Mouse (Mus musculus) MEL (cell line): ENCODE measurements around the gene Ezh1. TPM values are rescaled to one million over a fixed set of nuclear protein-coding genes. Genes with fewer than 3 reads are reported as not detected.

Source experiments
- DNase-seq: peaks from one replicate; pipeline ENCODE4 v3.0.0; 2011; ENCODE audit warnings: low read depth, low spot score
- H3K27ac ChIP-seq: 2 replicates; pipeline ENCODE4 v1.5.1; 2012; ENCODE audit warnings: low read depth, mild to moderate bottlenecking, control low read depth, low read length, moderate library complexity; ENCODE audit not compliant: control insufficient read depth
- H3K27me3 ChIP-seq, 2 experiments: fragments of 150-350 bp in 1 of 2; sonication (generic) in 1 of 2; 2 replicates each; pipeline ENCODE4 v1.6.1; 2012; ENCODE audit warnings: low read length in 2 of 2, mild to moderate bottlenecking in 2 of 2, improper control_type of control experiment in 1 of 2, moderate library complexity in 1 of 2; ENCODE audit not compliant: insufficient read depth in 2 of 2, control insufficient read depth in 1 of 2
- H3K36me3 ChIP-seq, 2 experiments: 2 replicates each; pipeline ENCODE4 v1.6.1; 2012 to 2014; ENCODE audit warnings: low read length in 2 of 2, improper control_type of control experiment in 1 of 2, inconsistent platforms in 1 of 2, mild to moderate bottlenecking in 1 of 2; ENCODE audit not compliant: insufficient read depth in 2 of 2, control insufficient read depth in 1 of 2
- H3K4me1 ChIP-seq, 2 experiments: fragments of 150-350 bp in 1 of 2; sonication (generic) in 1 of 2; 2 replicates each; pipeline ENCODE4 v1.6.1; 2012; ENCODE audit warnings: low read length in 2 of 2, improper control_type of control experiment in 1 of 2, mild to moderate bottlenecking in 1 of 2; ENCODE audit not compliant: insufficient read depth in 2 of 2, control insufficient read depth in 1 of 2
- H3K4me3 ChIP-seq, 2 experiments: fragments of 150-350 bp in 1 of 2; sonication (generic) in 1 of 2; 2 replicates each; pipeline ENCODE4 v1.5.1; 2012; ENCODE audit warnings: low read depth in 2 of 2, low read length in 2 of 2, mild to moderate bottlenecking in 2 of 2, moderate library complexity in 2 of 2, control low read depth in 1 of 2, improper control_type of control experiment in 1 of 2; ENCODE audit not compliant: control insufficient read depth in 1 of 2, insufficient read depth in 1 of 2
- H3K79me2 ChIP-seq: 2 replicates; pipeline ENCODE4 v1.6.1; 2012; ENCODE audit warnings: mild to moderate bottlenecking, low read length, moderate library complexity; ENCODE audit not compliant: control insufficient read depth, poor library complexity, insufficient read depth
- H3K9ac ChIP-seq: 2 replicates; pipeline ENCODE4 v1.6.1; 2012; ENCODE audit warnings: low read depth, mild to moderate bottlenecking, control low read depth, low read length, moderate library complexity; ENCODE audit not compliant: control insufficient read depth, poor library complexity, severe bottlenecking
- H3K9me3 ChIP-seq: fragments of 150-350 bp; sonication (generic); replicated peaks from 2 replicates; pipeline ENCODE4 v1.6.1; 2012; ENCODE audit warnings: mild to moderate bottlenecking, low read length, improper control_type of control experiment, moderate library complexity; ENCODE audit not compliant: insufficient read depth
- CHD2 ChIP-seq: IDR thresholded peaks from 2 replicates; pipeline ENCODE4 v1.6.1; 2011; ENCODE audit warnings: low read length, improper control_type of control experiment
- CTCF ChIP-seq, 3 experiments: IDR thresholded peaks in 2 of 3; conservative IDR thresholded peaks in 1 of 3; 2 replicates each; pipeline ENCODE4 v1.5.1; 2011 to 2012; ENCODE audit warnings: low read length in 3 of 3, low read depth in 2 of 3, mild to moderate bottlenecking in 2 of 3, improper control_type of control experiment in 1 of 3, inconsistent platforms in 1 of 3, mixed read lengths in 1 of 3, moderate library complexity in 1 of 3; ENCODE audit not compliant: control insufficient read depth in 1 of 3, insufficient read depth in 1 of 3, poor library complexity in 1 of 3, severe bottlenecking in 1 of 3
- HCFC1 ChIP-seq: IDR thresholded peaks from 2 replicates; pipeline ENCODE4 v1.6.1; 2012; ENCODE audit warnings: low read depth, mild to moderate bottlenecking, inconsistent platforms, low read length, improper control_type of control experiment, moderate library complexity
- MAFK ChIP-seq: IDR thresholded peaks from 2 replicates; pipeline ENCODE4 v1.6.1; 2011; ENCODE audit warnings: low read depth, mild to moderate bottlenecking, low read length, improper control_type of control experiment, borderline replicate concordance
- MAX ChIP-seq: IDR thresholded peaks from 2 replicates; pipeline ENCODE4 v1.6.1; 2011; ENCODE audit warnings: low read length, improper control_type of control experiment
- MAZ ChIP-seq: IDR thresholded peaks from 2 replicates; pipeline ENCODE4 v1.6.1; 2012; ENCODE audit warnings: low read depth, mild to moderate bottlenecking, inconsistent platforms, low read length, improper control_type of control experiment
- MEF2A ChIP-seq: IDR thresholded peaks from 2 replicates; pipeline ENCODE4 v1.6.1; 2014; ENCODE audit warnings: low read depth, mild to moderate bottlenecking, inconsistent platforms, low read length, improper control_type of control experiment; ENCODE audit not compliant: poor library complexity, insufficient replicate concordance, severe bottlenecking; ENCODE audit errors: extremely low read depth
- NELFE ChIP-seq: IDR thresholded peaks from 2 replicates; pipeline ENCODE4 v1.6.1; 2011; ENCODE audit warnings: low read depth, low read length, improper control_type of control experiment
- POLR2A ChIP-seq, 2 experiments: IDR thresholded peaks; 2 replicates each; pipeline ENCODE4 v1.6.1; 2011 to 2012; ENCODE audit warnings: low read length in 2 of 2, mild to moderate bottlenecking in 2 of 2, control low read depth in 1 of 2, improper control_type of control experiment in 1 of 2, low read depth in 1 of 2, moderate library complexity in 1 of 2; ENCODE audit not compliant: control insufficient read depth in 1 of 2, insufficient read depth in 1 of 2, poor library complexity in 1 of 2
- POLR2AphosphoS2 ChIP-seq: IDR thresholded peaks from 2 replicates; pipeline ENCODE4 v1.6.1; 2011; ENCODE audit warnings: low read length, improper control_type of control experiment
- SMC3 ChIP-seq: IDR thresholded peaks from 2 replicates; pipeline ENCODE4 v1.6.1; 2011; ENCODE audit warnings: low read depth, low read length, improper control_type of control experiment
- TCF12 ChIP-seq: IDR thresholded peaks from 2 replicates; pipeline ENCODE4 v1.6.1; 2014; ENCODE audit warnings: low read depth, mild to moderate bottlenecking, inconsistent platforms, low read length, improper control_type of control experiment, moderate library complexity
- polyA plus RNA-seq, 2 experiments: library from polyadenylated mRNA; stranded (reverse) in 1 of 2; unstranded in 1 of 2; fragments of >175 nt in 1 of 2; fragments of >200 nt in 1 of 2; gene quantifications; 2 replicates each; pipeline versions ENCODE4 v1.2.1 to v1.2.4; 2012; ENCODE audit warnings: low replicate concordance in 2 of 2, low read depth in 1 of 2; ENCODE audit not compliant: insufficient read length in 2 of 2, insufficient read depth in 1 of 2, missing spikeins in 1 of 2
- total RNA-seq: library from RNA; depleted of rRNA; stranded (reverse); fragments of 300-350 nt; gene quantifications from 2 replicates; pipeline ENCODE4 v1.2.3, GENCODE M21; 2012

Gene Ezh1
- total and polyA plus RNA-seq, 3 experiments, result 5.0 to 8.4 TPM; not detected in 1

DNA sequence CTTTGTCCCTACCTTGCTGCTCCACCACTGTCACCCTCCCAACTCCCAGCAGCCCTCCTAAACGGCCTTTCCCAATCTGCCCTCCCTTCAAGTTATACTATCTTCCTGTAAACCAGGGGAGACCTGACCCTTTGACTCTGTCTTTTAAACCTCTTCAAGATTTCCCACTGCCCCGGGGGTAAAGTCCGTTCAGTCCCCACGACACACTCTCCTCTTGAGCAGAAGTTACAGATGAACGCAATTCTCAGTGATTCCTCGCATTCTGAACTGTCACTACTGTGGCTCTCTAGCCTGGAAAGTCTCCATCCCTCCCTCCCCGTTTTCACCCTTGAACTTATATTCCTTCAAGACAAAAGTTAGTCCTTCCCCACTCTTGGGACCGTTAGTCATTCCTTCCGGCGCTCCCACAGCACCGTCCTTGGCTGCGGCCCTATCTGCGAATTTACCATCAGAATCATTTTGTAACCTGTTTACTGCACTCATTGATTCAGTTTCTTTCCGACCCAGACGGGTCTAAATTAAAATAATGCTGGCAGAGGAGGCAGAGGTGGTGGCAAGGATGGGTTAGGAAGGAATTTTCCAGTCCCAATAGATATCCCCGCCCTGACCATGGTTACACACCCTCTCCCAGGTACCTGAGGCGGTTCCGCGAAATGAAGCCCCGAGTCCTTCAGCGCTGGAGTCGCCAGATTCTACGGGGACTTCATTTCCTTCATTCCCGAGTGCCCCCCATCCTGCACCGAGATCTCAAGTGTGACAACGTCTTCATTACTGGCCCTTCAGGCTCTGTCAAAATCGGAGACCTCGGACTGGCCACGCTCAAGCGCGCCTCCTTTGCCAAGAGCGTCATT is 37.1 kb upstream of the Ezh1 start:
- H3K9me3 ChIP-seq, result no peaks in the 10 kb centered on the region
- no peaks in the 10 kb centered on the region; a peak in 1 of 4 replicates for H3K27me3 ChIP-seq
- H3K27ac ChIP-seq, result no peak overlapping the region
- H3K4me3 ChIP-seq, result no peak overlapping the region
- peaks cover 3 to 20% of the 10 kb centered on the region in 2 experiments; a peak in 3 of 4 replicates for H3K4me1 ChIP-seq
- peaks cover 0 to 10% of the 10 kb centered on the region in 2 experiments; a peak in 2 of 4 replicates for H3K36me3 ChIP-seq
- DNase-seq, result no peak
- peaks cover 3% of the 10 kb centered on the region; the same call in 1 of the 2 replicates for H3K79me2 ChIP-seq
- TF ChIP-seq MAZ (no peak), SMC3 (no peak), POLR2AphosphoS2 (no peak), CHD2 (no peak), HCFC1 (no peak), TCF12 (no peak), CTCF (IDR thresholded peaks at IDR 0.05 in 2 of 3, conservative IDR thresholded peaks at IDR 0.05 in 1 of 3; ENCODE audit: control insufficient read depth in 1 of 3, insufficient read depth in 1 of 3, low read depth in 2 of 3, low read length in 3 of 3, poor library complexity in 1 of 3, severe bottlenecking in 1 of 3) (no peak), MAX (no peak)
- H3K9ac ChIP-seq, result no peak overlapping the region

GRCm38 (mm10) chr11:101262272-101262967 is 36.2 kb upstream of the Ezh1 start:
- Histone ChIP-seq H3K9ac (no peak overlapping the region), H3K27ac (no peak overlapping the region), H3K36me3 (peaks cover 0 to 10% of the 10 kb centered on the region in 2 experiments; a peak in 2 of 4 replicates), H3K4me1 (peaks cover 3 to 20% of the 10 kb centered on the region in 2 experiments; a peak in 3 of 4 replicates), H3K9me3 (no peaks in the 10 kb centered on the region), H3K79me2 (peaks cover 3% of the 10 kb centered on the region; the same call in 1 of the 2 replicates), H3K4me3 (no peak overlapping the region), H3K27me3 (no peaks in the 10 kb centered on the region; a peak in 1 of 4 replicates)
- DNase-seq, result no peak
- no peak for TF ChIP-seq MAZ

DNA sequence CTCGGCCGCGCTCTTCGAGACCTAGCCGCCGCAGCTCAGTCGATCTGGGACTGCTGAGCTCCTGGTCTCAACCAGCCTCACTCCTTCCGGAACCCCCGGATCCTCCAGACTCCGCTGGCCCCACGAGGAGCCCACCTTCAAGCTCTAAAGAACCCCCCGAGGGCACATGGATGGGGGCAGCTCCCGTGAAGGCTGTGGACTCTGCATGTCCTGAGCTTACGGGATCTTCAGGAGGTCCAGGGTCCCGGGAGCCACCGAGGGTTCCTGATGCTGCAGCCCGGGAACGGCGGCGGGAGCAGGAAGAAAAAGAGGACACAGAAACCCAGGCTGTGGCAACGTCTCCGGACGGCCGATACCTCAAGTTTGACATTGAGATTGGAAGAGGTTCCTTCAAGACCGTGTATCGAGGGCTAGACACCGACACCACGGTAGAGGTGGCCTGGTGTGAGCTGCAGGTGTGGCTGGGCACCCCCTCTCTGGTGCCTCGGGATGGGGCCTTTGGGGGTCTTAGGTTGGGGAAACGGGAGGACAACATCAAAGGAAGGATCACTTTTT is 34.6 kb upstream of the Ezh1 start:
- peak overlapping the region; percentile 23; the same call in 1 of the 2 replicates for H3K27ac ChIP-seq
- H3K9me3 ChIP-seq, result no peaks in the 10 kb centered on the region
- peak overlapping the region; percentile 72 to 80 for H3K4me3 ChIP-seq
- H3K4me1 ChIP-seq, result peaks cover 3 to 20% of the 10 kb centered on the region in 2 experiments; a peak in 3 of 4 replicates
- H3K9ac ChIP-seq, result peak overlapping the region; percentile 80
- TF ChIP-seq NELFE (no peak), MAFK (no peak), CHD2 (no peak), POLR2A (IDR thresholded peaks at IDR 0.05; ENCODE audit: control insufficient read depth in 1 of 2, insufficient read depth in 1 of 2, low read depth in 1 of 2, low read length in 2 of 2, poor library complexity in 1 of 2) (0 out of 4 replicates have a peak, but pooled peaks of 1 of the 2 experiments have one; percentile 4), MEF2A (no peak), HCFC1 (no peak)
- peaks cover 3% of the 10 kb centered on the region; the same call in 1 of the 2 replicates for H3K79me2 ChIP-seq
- peaks cover 0 to 10% of the 10 kb centered on the region in 2 experiments; a peak in 2 of 4 replicates for H3K36me3 ChIP-seq
- H3K27me3 ChIP-seq, result no peaks in the 10 kb centered on the region; a peak in 1 of 4 replicates
- DNase-seq, result peak; percentile 43
